Mouse (Mus musculus): Measurements from ENCODE around the gene Olfr1140. TPM values are rescaled to one million over a fixed set of nuclear protein-coding genes. Genes with fewer than 3 reads are reported as not detected.

Olfr1140 gene
- not detected for total RNA-seq (2023)

GRCm38 (mm10) chr2:87743452-87743851, at the start of gene Olfr1140:
Gene Olfr1140 (plus strand): TSS chr2:87743752.

GRCm38 (mm10) chr2:87693847-87694246, 49.7 kb upstream of the Olfr1140 start, which contains the start of gene Olfr1136:
Gene Olfr1136 (minus strand): TSS chr2:87693947.

GRCm38 (mm10) chr2:87713079-87713478, 30.5 kb upstream of the Olfr1140 start, which contains the start of gene Olfr1137:
Gene Olfr1137 (minus strand): TSS chr2:87713179.

GRCm38 (mm10) chr2:87739878-87740277, 3.7 kb upstream of the Olfr1140 start, which contains the start of gene Olfr1138:
Gene Olfr1138 (minus strand): TSS chr2:87739978.

GRCm38 (mm10) chr2:87753891-87754290, 10.3 kb downstream of the Olfr1140 start, which contains the start of gene Olfr1141:
Gene Olfr1141 (minus strand): TSS chr2:87753991.

GRCm38 (mm10) chr2:87779183-87779582, 35.6 kb downstream of the Olfr1140 start, which contains the start of gene Olfr152:
Gene Olfr152 (plus strand): TSS chr2:87779483.

Other genes starting within 250 kb of the Olfr1140 start
- not detected for gene Pramel7, start 246.7 kb upstream of the Olfr1140 start, total RNA-seq (2023)
- not detected for gene Pramel6, start 237.2 kb upstream of the Olfr1140 start, total RNA-seq (2023)
- gene Olfr153, start 212.0 kb upstream of the Olfr1140 start, total RNA-seq (2023), result not detected
- gene Olfr1128, start 198.2 kb upstream of the Olfr1140 start, total RNA-seq (2023), result not detected
- not detected for gene Olfr1129, start 169.8 kb upstream of the Olfr1140 start, total RNA-seq (2023)
- not detected for gene Olfr1130, start 137.5 kb upstream of the Olfr1140 start, total RNA-seq (2023)
- gene Olfr1131, start 116.6 kb upstream of the Olfr1140 start, total RNA-seq (2023), result not detected
- not detected for gene Olfr1132, start 106.2 kb upstream of the Olfr1140 start, total RNA-seq (2023)
- not detected for gene Olfr1133, start 96.4 kb upstream of the Olfr1140 start, total RNA-seq (2023)
- not detected for gene Olfr1134, start 85.3 kb upstream of the Olfr1140 start, total RNA-seq (2023)
- gene Olfr1135, start 70.1 kb upstream of the Olfr1140 start, total RNA-seq (2023), result not detected
- gene Olfr1136, start 49.8 kb upstream of the Olfr1140 start, total RNA-seq (2023), result not detected
- gene Olfr1137, start 30.6 kb upstream of the Olfr1140 start, total RNA-seq (2023), result not detected
- gene Olfr1138, start 3.8 kb upstream of the Olfr1140 start, total RNA-seq (2023), result not detected
- gene Olfr1141, start 10.2 kb downstream of the Olfr1140 start, total RNA-seq (2023), result not detected
- not detected for gene Olfr152, start 35.7 kb downstream of the Olfr1140 start, total RNA-seq (2023)
- not detected for gene Olfr1143, start 56.8 kb downstream of the Olfr1140 start, total RNA-seq (2023)
- not detected for gene Olfr1145, start 66.1 kb downstream of the Olfr1140 start, total RNA-seq (2023)
- not detected for gene Olfr1148, start 86.8 kb downstream of the Olfr1140 start, total RNA-seq (2023)
- gene Olfr1150-ps1, start 100.2 kb downstream of the Olfr1140 start, total RNA-seq (2023), result not detected
- not detected for gene Olfr1151, start 112.1 kb downstream of the Olfr1140 start, total RNA-seq (2023)
- not detected for gene Olfr1152, start 122.7 kb downstream of the Olfr1140 start, total RNA-seq (2023)
- not detected for gene Olfr1153, start 151.2 kb downstream of the Olfr1140 start, total RNA-seq (2023)
- not detected for gene Olfr1154, start 161.4 kb downstream of the Olfr1140 start, total RNA-seq (2023)
- not detected for gene Olfr1155, start 201.4 kb downstream of the Olfr1140 start, total RNA-seq (2023)
- not detected for gene Olfr1156, start 209.3 kb downstream of the Olfr1140 start, total RNA-seq (2023)
- gene Olfr1157, start 224.5 kb downstream of the Olfr1140 start, total RNA-seq (2023), result not detected
- not detected for gene Olfr74, start 230.9 kb downstream of the Olfr1140 start, total RNA-seq (2023)
- not detected for gene Olfr1158, start 246.4 kb downstream of the Olfr1140 start, total RNA-seq (2023)